Mouse (Mus musculus) cerebellum, postnatal 14 days (tissue): Measurements from ENCODE around the gene Il11ra1.
"Not testable (repeated sequence)": the region's sequence is repeated elsewhere in the genome, so short reads cannot be mapped to it uniquely, and the experiment has no call there.

Experiments used
- DNase-seq, 2 experiments: peaks; one replicate each; pipeline ENCODE4 v3.0.0; 2021; ENCODE audit warnings: mixed read lengths in 2 of 2

The Il11ra1 gene

DNA sequence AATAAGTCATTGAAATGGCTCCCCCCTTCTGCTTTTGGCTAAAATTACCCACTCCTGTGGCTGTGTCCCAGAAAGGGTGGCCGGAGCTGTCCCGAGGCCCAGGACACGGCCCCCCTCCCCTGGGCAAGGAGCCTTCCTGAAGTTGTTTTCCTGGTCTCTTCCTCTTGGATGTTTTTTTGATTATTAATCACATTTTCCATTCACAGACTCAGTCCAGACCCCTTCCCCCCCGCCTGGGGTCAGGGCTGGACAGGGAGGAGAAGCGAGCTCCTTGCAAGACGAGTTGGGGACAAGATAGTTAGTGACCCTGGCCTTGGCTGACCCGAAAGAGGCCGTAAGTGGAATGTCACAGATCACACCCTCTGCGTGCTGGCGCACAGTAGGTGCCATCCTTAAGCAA, at the start of gene Il11ra1:
Il11ra1 (plus strand) TSS at position 207 of the 400 bp plus-strand sequence.
- DNase-seq = not testable (repeated sequence)

DNA sequence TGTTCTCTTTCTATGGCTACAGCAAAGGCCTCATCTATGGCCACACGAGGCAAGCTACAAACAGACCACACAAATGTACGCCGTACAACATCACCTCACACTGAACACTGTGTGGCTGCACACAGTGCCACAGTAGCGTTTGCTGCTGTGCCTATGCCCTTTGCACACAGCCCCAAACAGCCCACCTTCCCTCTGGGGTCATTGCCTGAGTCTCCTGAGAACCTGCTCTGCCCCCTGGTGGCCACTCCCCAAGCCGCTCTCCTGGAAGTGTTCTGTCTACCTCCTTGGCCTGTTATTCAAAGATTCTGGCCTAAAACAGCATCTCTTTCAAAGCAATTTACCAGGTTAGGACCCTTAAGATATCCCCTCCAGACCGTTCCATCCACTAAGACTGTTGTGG, 46.5 kb upstream of the Il11ra1 start:
- peak; percentile 89 to 95 for DNase-seq

- no peak for DNase-seq
Observed at GRCm38 (mm10) chr4:41653730-41654129, 46.1 kb upstream of the Il11ra1 start.

GRCm38 (mm10) chr4:41654217-41654616, 45.6 kb upstream of the Il11ra1 start:
- DNase-seq = peak; percentile 86 to 90

DNA sequence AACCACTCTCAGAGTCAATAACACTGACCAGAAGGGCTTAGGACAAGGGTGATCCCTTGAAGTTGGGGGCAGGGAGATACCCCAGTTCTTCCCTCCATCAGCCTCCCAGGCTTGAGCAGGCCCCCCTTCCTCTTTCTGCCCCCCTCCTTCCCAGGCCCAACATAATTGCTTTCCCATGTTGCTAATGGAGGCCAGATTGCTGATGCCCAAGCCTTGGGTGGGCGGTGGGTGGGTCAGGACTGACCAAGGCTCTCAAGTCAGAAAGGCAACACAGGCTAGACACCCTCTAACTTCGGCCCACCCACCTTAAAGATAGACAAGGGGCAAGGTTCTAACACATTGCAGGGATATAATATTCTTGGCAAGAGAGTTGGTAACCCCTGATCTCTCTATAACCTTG, 44.3 kb upstream of the Il11ra1 start:
- no peak for DNase-seq

DNA sequence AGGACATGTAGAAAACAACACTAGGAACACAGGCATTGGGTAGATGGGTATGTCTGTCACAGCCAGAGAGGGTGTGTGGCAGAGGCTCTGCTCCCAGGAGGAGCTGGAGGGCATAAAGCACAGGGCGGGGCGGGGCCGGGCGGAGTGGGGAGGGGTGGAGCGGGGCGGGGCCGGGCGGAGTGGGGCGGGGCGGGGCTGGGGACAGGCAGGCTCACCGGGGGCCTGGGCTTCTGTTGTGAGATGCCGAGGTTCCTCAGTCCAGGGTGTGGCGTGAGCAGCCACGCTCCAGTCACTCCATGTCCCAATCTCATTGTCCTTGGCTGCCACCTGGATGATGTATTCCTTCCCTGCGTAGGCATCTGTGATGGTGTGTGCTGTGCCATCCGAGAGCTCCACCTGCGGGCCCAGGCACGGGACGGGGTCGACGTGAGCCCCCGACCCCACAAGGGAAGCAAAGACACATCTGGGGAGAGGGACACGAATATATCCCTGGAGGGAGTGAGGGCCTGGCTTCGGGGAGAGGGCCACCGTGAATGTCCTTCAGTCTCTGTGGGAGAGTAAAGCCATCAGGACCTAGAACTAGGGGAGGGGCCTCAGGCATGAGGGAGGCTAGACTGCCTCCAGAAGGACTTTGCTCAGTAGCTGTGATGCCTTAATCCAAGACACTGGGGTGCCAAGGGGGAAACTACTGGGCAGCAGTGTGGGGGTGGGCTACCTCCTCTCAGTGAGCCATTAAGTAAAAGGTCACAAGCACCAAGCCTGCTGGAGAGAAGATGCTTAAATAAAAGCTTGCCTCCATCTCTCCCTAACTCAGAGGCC, 41.0 kb upstream of the Il11ra1 start:
- no peak for DNase-seq

- DNase-seq = no peak
Observed at GRCm38 (mm10) chr4:41659556-41659955, 40.2 kb upstream of the Il11ra1 start.

DNA sequence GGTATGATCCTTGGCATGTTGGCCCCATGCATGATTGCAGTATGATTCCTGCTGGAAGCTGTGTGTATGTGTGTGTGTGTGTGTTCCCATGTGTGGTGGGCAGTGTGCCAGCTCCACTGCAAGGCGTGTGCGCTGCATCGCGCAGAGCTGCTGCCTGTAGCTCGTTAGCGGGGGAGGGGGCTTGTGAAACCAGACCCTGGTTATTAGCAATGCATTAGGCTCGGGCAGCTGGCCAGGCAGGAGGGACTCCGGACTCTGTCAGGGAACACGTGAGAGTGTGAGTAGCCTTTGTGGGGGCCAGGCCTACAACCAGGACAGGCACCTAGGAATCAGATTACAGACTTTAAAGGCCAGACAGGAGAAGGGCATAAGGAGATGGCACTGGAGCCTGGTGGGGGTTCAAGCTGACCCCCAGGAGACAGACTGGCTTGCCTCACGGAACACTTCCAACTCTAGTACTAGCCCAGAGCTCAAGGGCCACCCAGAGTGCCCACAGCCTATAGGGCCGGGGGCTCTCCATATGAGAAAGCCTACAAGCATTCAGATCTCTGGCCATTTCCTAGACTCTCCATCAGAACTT, 38.8 kb upstream of the Il11ra1 start:
- peak in 1 of 2 experiments; percentile 67 for DNase-seq

- DNase-seq = no peak
Observed at GRCm38 (mm10) chr4:41662723-41663122, 37.1 kb upstream of the Il11ra1 start.

- no peak for DNase-seq
Observed at GRCm38 (mm10) chr4:41663614-41664013, 36.2 kb upstream of the Il11ra1 start.

DNA sequence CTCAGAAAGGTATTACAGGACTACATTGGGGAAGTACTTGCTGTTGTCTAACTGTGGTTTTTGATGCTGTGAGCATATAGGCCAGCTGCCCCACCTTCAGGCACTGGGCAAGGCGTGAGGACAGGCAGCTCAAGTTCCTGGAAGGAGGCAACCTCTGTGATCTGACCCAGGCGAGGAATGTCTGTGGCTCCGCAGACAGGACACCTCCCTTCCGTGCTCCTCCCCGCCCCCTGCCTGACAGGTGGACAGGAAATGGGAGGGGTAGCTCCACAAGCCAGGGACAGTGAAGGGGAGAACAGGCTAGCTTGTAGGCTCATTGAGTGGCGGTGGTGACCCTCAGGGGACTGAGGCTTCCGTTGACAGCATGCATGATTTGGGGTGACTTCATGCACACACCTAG, 35.3 kb upstream of the Il11ra1 start:
- no peak for DNase-seq

GRCm38 (mm10) chr4:41665009-41665675, 34.6 kb upstream of the Il11ra1 start:
- DNase-seq = no peak

- no peak for DNase-seq
Observed at GRCm38 (mm10) chr4:41666646-41667045, 33.1 kb upstream of the Il11ra1 start.

- no peak for DNase-seq
Observed at GRCm38 (mm10) chr4:41670836-41671235, 29.0 kb upstream of the Il11ra1 start.

GRCm38 (mm10) chr4:41671500-41671899, 28.3 kb upstream of the Il11ra1 start:
- DNase-seq = no peak

GRCm38 (mm10) chr4:41671963-41672480, 27.8 kb upstream of the Il11ra1 start:
- no peak for DNase-seq

GRCm38 (mm10) chr4:41672522-41672963, 27.2 kb upstream of the Il11ra1 start:
- DNase-seq = peak in 1 of 2 experiments; percentile 54

GRCm38 (mm10) chr4:41673186-41673585, 26.6 kb upstream of the Il11ra1 start:
- no peak for DNase-seq

DNA sequence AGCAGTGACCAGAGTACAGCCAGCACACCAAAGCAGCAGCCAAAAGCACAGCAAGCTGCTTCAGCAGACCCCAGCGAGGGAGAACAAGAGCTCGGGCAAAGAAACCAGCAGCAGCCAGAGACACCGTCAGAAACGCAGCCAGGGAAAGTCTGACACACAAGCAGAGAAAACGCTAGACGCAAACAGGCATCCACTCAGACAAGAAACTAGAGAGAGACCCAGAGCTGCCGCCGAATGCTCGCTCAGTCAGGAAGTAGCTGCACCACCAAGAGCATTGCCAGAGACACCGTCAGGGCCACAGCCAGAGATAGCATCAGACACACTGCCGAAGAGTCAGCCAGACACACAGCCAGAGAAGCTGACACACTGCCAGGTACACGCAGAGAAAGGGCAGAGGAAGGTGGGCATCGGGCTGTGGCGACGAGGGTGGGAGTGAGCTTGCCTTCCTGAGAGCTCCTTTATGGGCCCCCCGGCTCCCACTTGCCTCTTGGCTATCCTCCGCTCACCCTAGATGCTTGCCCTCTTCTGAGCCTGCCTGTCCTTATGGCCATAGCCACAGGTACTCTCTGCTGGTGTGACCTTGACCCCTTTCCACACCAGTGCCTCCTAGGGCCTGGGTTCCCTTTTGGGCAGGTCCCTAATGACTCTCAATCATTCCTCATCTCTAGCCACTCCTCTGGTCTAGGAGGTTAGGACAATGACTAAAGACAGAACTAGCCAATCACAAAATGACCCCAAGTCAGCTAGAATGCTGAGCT, 23.4 kb upstream of the Il11ra1 start:
- peak; percentile 72 to 75 for DNase-seq

DNA sequence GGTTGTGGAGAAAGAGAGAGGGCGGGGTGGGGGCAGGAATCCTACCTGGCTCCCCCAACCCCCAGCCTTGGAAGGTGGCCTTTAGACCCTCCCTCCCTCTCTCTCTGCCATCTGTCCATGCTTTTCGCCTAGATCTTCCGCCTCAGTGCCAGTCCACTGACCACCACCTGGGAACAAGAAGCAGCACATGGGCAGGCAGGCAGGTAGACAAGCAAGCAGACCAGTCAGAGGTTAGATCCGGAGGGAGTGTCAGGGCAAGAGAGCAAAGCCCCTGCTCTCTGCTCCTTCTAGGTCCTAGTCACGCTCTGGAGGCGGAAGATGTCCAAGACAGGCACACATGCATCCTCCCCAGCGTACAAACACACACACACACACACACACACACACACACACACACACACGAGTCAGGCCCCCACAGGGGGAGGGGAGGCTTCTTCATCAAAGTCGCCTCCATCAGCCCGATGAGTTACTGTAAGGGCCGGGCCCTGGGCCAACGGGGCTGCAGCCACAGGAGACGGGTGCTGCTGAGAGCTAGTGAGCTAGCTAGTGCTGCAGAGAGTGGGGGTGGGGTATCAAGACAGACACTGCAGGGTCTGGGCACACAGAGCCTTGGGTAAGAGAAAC, 22.7 kb upstream of the Il11ra1 start:
- DNase-seq = peak; percentile 83 to 87

DNA sequence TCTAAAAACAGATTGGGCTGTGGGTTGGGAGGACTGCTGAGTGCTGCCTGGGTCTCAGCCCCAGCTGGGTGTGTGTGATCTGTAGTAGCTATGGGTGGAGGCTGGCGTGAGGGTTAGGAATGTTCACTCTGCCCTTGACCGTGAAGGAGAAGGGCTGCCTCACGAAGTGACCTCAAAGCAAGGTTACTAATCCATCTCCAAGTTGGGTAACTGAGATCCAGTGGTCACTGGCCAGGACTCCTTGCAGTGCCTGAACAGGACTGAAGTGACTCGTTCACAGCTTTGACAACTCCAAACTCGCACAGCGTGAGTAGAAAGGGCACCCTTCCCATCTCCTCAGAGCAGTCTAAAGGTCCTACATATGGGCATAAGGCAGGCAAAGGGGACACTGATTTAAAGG, 20.9 kb upstream of the Il11ra1 start:
- no peak for DNase-seq

DNA sequence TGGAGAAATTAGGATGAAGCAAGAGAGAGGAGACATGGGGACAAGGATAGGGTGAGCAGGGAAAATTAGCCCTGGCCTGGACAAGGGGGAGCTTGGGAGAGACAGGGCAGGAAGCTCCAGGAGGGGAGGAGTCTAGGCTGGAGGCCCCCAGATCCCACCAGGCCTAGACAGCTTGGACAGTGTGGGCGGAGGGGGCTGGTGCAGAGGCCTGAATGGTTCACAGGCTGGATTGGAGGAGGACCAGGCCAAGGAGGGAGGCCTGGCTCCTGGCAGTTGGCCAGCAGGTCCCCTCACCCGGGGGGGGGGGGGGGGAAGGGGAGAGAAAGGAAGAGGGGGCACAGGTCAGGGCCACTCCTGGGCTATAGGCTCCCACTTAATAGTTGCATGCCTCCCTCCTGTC, 20.5 kb upstream of the Il11ra1 start:
- DNase-seq = no peak
